Mouse (Mus musculus) hindbrain, embryonic 11.5 days (tissue): ENCODE results near the gene Psma7. TPM values are rescaled to one million over a fixed set of nuclear protein-coding genes. Genes with fewer than 3 reads are reported as not detected.

ENCODE experiments used
- ATAC-seq: fragments of 200-750 bp; cut with Nextera tagmentation; 2 replicates; pipeline ENCODE4 v1.8.0; 2017; ENCODE audit warnings: mild to moderate bottlenecking, moderate TSS enrichment, moderate library complexity; ENCODE audit not compliant: low FRiP score
- DNase-seq: peaks from one replicate; pipeline ENCODE4 v3.0.0-alpha.2; 2015; ENCODE audit warnings: low spot score
- H3K27ac ChIP-seq: fragments of 300-500 bp; sonication (generic); 2 replicates; pipeline ENCODE4 v1.5.1; 2014; ENCODE audit warnings: mild to moderate bottlenecking, low read depth, low read length
- H3K27me3 ChIP-seq: fragments of 300-500 bp; sonication (generic); 2 replicates; pipeline ENCODE4 v1.6.1; 2014; ENCODE audit warnings: mild to moderate bottlenecking, low read length, moderate library complexity, mixed read lengths; ENCODE audit not compliant: control insufficient read depth, insufficient read depth
- H3K36me3 ChIP-seq: fragments of 300-500 bp; sonication (generic); 2 replicates; pipeline ENCODE4 v1.6.1; 2014; ENCODE audit warnings: mild to moderate bottlenecking, low read length, moderate library complexity, mixed read lengths; ENCODE audit not compliant: control insufficient read depth, insufficient read depth
- H3K4me1 ChIP-seq: fragments of 300-500 bp; sonication (generic); replicated peaks from 2 replicates; pipeline ENCODE4 v1.6.1; 2014; ENCODE audit warnings: low read length, mixed read lengths; ENCODE audit not compliant: control insufficient read depth, insufficient read depth
- H3K4me2 ChIP-seq: fragments of 300-500 bp; sonication (generic); replicated peaks from 2 replicates; pipeline ENCODE4 v1.6.1; 2014; ENCODE audit warnings: mild to moderate bottlenecking, low read depth, low read length
- H3K4me3 ChIP-seq: fragments of 300-500 bp; sonication (generic); 2 replicates; pipeline ENCODE4 v1.5.1; 2014; ENCODE audit warnings: low read depth, low read length
- H3K9ac ChIP-seq: fragments of 300-500 bp; sonication (generic); 2 replicates; pipeline ENCODE4 v1.6.1; 2014; ENCODE audit warnings: low read depth, low read length
- H3K9me3 ChIP-seq: fragments of 300-500 bp; sonication (generic); 2 replicates; pipeline ENCODE4 v1.6.1; 2016; ENCODE audit warnings: low read length; ENCODE audit not compliant: control insufficient read depth
- WGBS: fragments of 180-500 bp; shearing (Covaris S2); extraction: QIAGEN DNeasy Blood & Tissue Kit; methylation state at CpG from one replicate; pipeline ENCODE4 v1.1.7; 2014; 5-methylcytosine and 5-hydroxymethylcytosine counted together
- polyA plus RNA-seq: library from polyadenylated mRNA; unstranded; fragments of >200 nt; fragmentation: Nextera tagmentation; extraction: Ambion mirVana; gene quantifications from 2 replicates; pipeline ENCODE4 v1.2.1, GENCODE M21; 2014

Gene Psma7
- polyA plus RNA-seq, 1 experiment from 2014 or later = 756 TPM

GRCm38 (mm10) chr2:180077622-180078021 lies 35.4 kb upstream of the Psma7 start:
- no peak overlapping the region for H3K4me2 ChIP-seq
- 68% methylated on average over 3 of the region's 3 CpGs for WGBS
- DNase-seq (no peak), ATAC-seq (no peak)
- no peaks in the 10 kb centered on the region for H3K9me3 ChIP-seq
- H3K4me1 ChIP-seq = no peaks in the 10 kb centered on the region
- no peak overlapping the region for H3K9ac ChIP-seq
- no peaks in the 10 kb centered on the region for H3K27me3 ChIP-seq
- no peak overlapping the region for H3K4me3 ChIP-seq
- H3K27ac ChIP-seq = no peak overlapping the region
- no peaks in the 10 kb centered on the region for H3K36me3 ChIP-seq

DNA sequence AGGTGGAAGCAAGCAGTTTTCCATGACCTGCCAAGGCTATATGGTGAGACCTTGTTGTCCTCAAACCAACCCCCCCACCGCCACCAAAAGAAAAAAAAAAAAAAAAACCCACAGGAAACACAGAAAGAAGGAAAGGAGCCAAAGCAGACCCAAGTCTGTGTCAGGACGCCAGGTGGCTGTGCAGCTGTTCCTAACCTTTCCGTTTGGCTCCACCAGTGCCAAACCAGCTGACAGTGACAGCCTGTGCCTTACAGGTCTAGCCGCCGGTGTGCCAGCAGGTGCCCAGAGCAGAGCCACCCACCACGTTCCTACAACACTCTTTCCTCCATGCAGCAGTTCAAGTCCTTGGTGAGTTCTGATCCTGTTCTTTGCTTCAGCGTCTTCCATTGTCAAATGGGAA lies 30.7 kb upstream of the Psma7 start:
- Histone ChIP-seq H3K4me1 (0 out of 2 replicates have a peak, but pooled peaks cover 3% of the 10 kb centered on the region), H3K27me3 (no peaks in the 10 kb centered on the region), H3K9ac (no peak overlapping the region), H3K27ac (no peak overlapping the region), H3K4me3 (no peak overlapping the region), H3K9me3 (no peaks in the 10 kb centered on the region), H3K4me2 (no peak overlapping the region), H3K36me3 (no peaks in the 10 kb centered on the region)
- DNase-seq (no peak), ATAC-seq (no peak)
- WGBS = 90% methylated on average over 7 of the region's 7 CpGs

DNA sequence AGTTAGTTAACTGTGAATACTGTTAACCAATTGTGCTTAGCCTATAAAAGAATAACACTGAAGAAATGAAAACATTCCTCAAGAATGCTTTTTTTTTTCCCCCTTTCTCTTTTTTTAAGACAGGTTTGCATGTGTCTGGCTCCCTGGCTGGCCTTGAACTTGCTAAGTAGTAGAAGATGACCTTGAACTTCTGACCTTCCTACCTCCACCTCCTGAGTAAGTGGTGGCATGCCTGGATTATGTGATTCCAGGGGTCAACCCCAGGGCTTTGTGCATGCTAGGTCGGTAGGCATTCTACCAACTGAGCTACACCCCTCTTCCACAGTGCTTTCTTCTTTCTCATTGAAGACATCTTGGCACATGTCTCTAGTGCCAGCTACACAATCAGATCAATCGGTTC lies 29.4 kb upstream of the Psma7 start:
- H3K4me2 ChIP-seq = no peak overlapping the region
- no peak overlapping the region for H3K4me3 ChIP-seq
- no peak for DNase-seq
- 93% methylated on average over 2 of the region's 2 CpGs for WGBS
- H3K36me3 ChIP-seq = no peaks in the 10 kb centered on the region
- no peaks in the 10 kb centered on the region for H3K27me3 ChIP-seq
- 0 out of 2 replicates have a peak, but pooled peaks cover 3% of the 10 kb centered on the region for H3K4me1 ChIP-seq
- no peak for ATAC-seq
- H3K27ac ChIP-seq = no peak overlapping the region
- H3K9ac ChIP-seq = no peak overlapping the region
- H3K9me3 ChIP-seq = no peaks in the 10 kb centered on the region

- WGBS = 7% methylated on average over 53 of the region's 58 CpGs
- peak within 1 kb of the TSS; percentile 69 for H3K4me3 ChIP-seq
Measured at GRCm38 (mm10) chr2:180070481-180071453, 28.5 kb upstream of the Psma7 start, which contains the start of gene Mtg2. Gene Mtg2 (plus strand): TSS chr2:180070588.

DNA sequence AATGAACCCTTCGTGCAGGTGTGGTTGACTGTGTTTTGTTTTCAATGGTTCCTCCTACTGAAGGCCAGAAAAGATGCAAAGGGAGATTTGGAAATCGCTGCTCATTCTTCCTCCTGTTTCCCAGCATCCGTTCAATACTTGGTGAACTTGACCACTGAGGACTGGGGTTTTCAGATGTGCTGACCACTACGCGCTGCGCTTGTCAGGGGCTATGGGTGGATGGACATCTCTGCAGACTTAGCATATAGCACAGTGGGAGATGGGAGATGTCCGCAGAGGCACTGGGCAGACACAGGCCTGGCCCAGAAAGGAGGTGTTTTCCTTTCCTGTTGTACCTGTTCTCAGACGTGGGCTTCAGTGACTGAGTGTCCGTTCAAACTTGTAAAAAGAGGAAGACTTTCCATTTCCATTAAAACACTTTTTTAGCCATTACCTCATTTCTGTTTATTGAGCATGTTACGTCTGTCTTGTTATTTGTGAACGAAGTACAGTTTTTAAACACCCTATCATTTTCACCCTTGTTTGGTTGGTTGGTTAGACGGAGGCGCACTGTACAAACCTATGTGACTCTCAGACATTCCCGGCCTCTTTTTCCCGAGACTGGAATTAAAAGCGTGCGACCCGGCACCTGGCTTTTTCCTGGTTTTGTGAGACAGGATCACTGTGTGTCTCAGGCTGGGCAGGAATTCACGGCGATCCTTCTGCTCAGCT lies 27.7 kb upstream of the Psma7 start:
- H3K27ac ChIP-seq = 0 out of 2 replicates have a peak overlapping the region, but pooled peaks have one; percentile 62
- ATAC-seq = peak; percentile 70
- 0 out of 2 replicates have a peak, but pooled peaks cover 3% of the 10 kb centered on the region for H3K4me1 ChIP-seq
- no peaks in the 10 kb centered on the region for H3K27me3 ChIP-seq
- H3K4me2 ChIP-seq = peak overlapping the region; percentile 86
- no peaks in the 10 kb centered on the region for H3K9me3 ChIP-seq
- peak overlapping the region; percentile 69 for H3K4me3 ChIP-seq
- peak overlapping the region; percentile 85 for H3K9ac ChIP-seq
- WGBS = 37% methylated on average over 20 of the region's 20 CpGs
- no peak for DNase-seq
- no peaks in the 10 kb centered on the region for H3K36me3 ChIP-seq

More at GRCm38 (mm10) chr2:180070481-180071453, 28.5 kb upstream of the Psma7 start, which contains the start of gene Mtg2:
- Histone ChIP-seq H3K27ac (peak within 1 kb of the TSS; percentile 62), H3K9me3 (no peaks in the 10 kb centered on the region), H3K36me3 (no peaks in the 10 kb centered on the region), H3K9ac (peak within 1 kb of the TSS; percentile 85), H3K4me2 (peak within 1 kb of the TSS; percentile 86), H3K4me1 (0 out of 2 replicates have a peak, but pooled peaks cover 3% of the 10 kb centered on the region), H3K27me3 (no peaks in the 10 kb centered on the region)
- ATAC-seq = peak; percentile 96
- DNase-seq = peak; percentile 94

GRCm38 (mm10) chr2:180063338-180064131 lies 21.3 kb upstream of the Psma7 start:
- Histone ChIP-seq H3K27ac (no peak overlapping the region), H3K9me3 (no peaks in the 10 kb centered on the region), H3K36me3 (peaks cover 18% of the 10 kb centered on the region), H3K4me1 (no peaks in the 10 kb centered on the region), H3K27me3 (no peaks in the 10 kb centered on the region), H3K9ac (no peak overlapping the region), H3K4me3 (no peak overlapping the region), H3K4me2 (no peak overlapping the region)
- no peak for ATAC-seq
- no peak for DNase-seq
- 96% methylated on average over 11 of the region's 11 CpGs for WGBS

- Histone ChIP-seq H3K36me3 (0 out of 2 replicates have a peak, but pooled peaks cover 9% of the 10 kb centered on the region), H3K9me3 (no peaks in the 10 kb centered on the region), H3K4me3 (no peak overlapping the region), H3K27ac (no peak overlapping the region), H3K4me2 (no peak overlapping the region), H3K9ac (no peak overlapping the region), H3K27me3 (no peaks in the 10 kb centered on the region), H3K4me1 (0 out of 2 replicates have a peak, but pooled peaks cover 2% of the 10 kb centered on the region)
- WGBS = 98% methylated on average over 9 of the region's 9 CpGs
- ATAC-seq (no peak), DNase-seq (no peak)
Measured at GRCm38 (mm10) chr2:180053001-180053400, 10.8 kb upstream of the Psma7 start.
